Mouse (Mus musculus): ENCODE measurements around the gene She.

She gene

GRCm38 (mm10) chr3:89887582-89888230 lies 56.5 kb downstream of the She start:
- DNase-seq: no peak

- DNase-seq: no peak
These were observed 58.8 kb downstream of the She start for GRCm38 (mm10) chr3:89889841-89890430.

GRCm38 (mm10) chr3:89891696-89892095 lies 60.5 kb downstream of the She start:
- DNase-seq: no peak

GRCm38 (mm10) chr3:89892517-89893106 lies 61.4 kb downstream of the She start:
- no peak for DNase-seq

GRCm38 (mm10) chr3:89896571-89896970 lies 65.4 kb downstream of the She start:
- DNase-seq: no peak

GRCm38 (mm10) chr3:89897204-89897796 lies 66.1 kb downstream of the She start:
- no peak for DNase-seq

DNA sequence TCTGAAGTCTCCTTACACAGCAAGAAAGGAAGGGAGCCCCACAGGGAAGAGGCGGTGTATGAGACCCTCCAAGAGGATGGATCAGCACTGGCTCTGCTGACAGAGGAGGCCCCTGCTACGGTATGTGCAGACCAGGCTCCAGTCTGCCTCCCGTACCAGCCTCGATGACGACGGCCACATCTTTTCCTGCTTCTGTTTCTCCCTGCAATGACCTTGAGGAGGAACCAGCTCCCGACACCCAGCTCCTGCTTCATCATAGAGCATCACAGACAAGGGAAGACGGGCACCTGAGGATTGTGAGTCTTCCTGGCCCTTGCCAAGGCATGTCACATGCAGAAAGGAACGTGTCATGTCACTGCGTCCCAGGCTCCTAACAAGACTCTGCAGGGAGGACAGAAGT lies 66.8 kb downstream of the She start:
- no peak for DNase-seq

- no peak for DNase-seq
These were observed 67.8 kb downstream of the She start for GRCm38 (mm10) chr3:89898870-89899510.

DNA sequence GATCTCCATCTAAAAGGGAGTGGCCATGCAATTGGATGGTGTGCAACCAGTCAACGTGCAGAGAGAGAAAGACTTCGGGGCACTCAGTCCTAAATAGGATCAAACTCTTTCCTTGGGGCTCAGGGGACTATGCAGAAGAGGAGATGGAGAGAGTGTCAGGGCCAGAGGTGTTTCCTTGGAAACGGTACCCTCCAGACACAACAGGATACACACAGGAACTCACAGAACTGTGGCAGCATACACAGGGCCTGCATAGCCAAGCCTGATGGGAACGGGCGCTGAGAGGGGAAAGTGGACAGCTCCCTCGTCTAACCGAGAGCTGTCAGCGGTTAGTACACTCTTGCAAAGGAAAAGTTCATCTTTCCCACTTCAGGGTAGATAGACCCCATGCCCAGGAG lies 68.3 kb downstream of the She start:
- no peak for DNase-seq

DNA sequence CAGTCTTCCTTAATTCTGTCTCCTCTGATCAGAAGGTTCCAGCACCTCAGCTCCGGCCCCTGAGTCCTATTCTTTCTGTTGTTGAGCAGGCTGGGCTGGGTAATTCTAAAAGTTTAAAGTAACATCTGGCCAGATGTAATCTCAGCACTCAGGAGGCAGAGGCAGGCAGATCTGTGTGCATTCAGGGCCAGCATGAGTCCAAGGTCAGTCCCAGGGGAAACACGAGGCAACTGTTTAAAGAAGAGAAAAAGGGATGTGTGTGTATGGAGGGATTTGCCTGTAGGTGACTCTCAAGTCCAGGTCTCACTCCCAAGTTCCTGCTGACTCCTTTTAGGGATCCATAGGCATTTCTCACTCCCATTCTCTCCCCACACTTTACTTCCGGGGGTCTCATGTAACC lies 76.7 kb downstream of the She start:
- DNase-seq: no peak
